Mouse (Mus musculus): Measurements from ENCODE around the gene Aifm2. TPM values are rescaled to one million over a fixed set of nuclear protein-coding genes. Genes with fewer than 3 reads are reported as not detected.

The Aifm2 gene
- polyA plus RNA-seq, 1 experiment: 194 TPM

GRCm38 (mm10) chr10:61715996-61716864 lies 1.2 kb downstream of the Aifm2 start:
- no peak for DNase-seq (ENCODE audit: low spot score)

GRCm38 (mm10) chr10:61717406-61718296 lies 2.6 kb downstream of the Aifm2 start:
- DNase-seq (ENCODE audit: low spot score): no peak

- no peak for DNase-seq (ENCODE audit: low spot score)
Observed at GRCm38 (mm10) chr10:61720331-61720730, 5.3 kb downstream of the Aifm2 start.

GRCm38 (mm10) chr10:61722215-61722614 lies 7.2 kb downstream of the Aifm2 start:
- DNase-seq (ENCODE audit: low spot score): no peak

GRCm38 (mm10) chr10:61723271-61723670 lies 8.2 kb downstream of the Aifm2 start:
- DNase-seq (ENCODE audit: low spot score): no peak

- DNase-seq (ENCODE audit: low spot score): no peak
Observed at GRCm38 (mm10) chr10:61729181-61729580, 14.1 kb downstream of the Aifm2 start.

GRCm38 (mm10) chr10:61730171-61730570 lies 15.1 kb downstream of the Aifm2 start:
- no peak for DNase-seq (ENCODE audit: low spot score)

GRCm38 (mm10) chr10:61734377-61734776 lies 19.3 kb downstream of the Aifm2 start:
- DNase-seq (ENCODE audit: low spot score): no peak

- DNase-seq (ENCODE audit: low spot score): no peak
Observed at GRCm38 (mm10) chr10:61736671-61737078, 21.6 kb downstream of the Aifm2 start.

- no peak for DNase-seq (ENCODE audit: low spot score)
Observed at GRCm38 (mm10) chr10:61737537-61737936, 22.5 kb downstream of the Aifm2 start.

- no peak for DNase-seq (ENCODE audit: low spot score)
Observed at GRCm38 (mm10) chr10:61738126-61738525, 23.1 kb downstream of the Aifm2 start.

- no peak for DNase-seq (ENCODE audit: low spot score)
Observed at GRCm38 (mm10) chr10:61741306-61741705, 26.2 kb downstream of the Aifm2 start.

GRCm38 (mm10) chr10:61741873-61742272 lies 26.8 kb downstream of the Aifm2 start:
- DNase-seq (ENCODE audit: low spot score): no peak

GRCm38 (mm10) chr10:61742336-61742735 lies 27.3 kb downstream of the Aifm2 start:
- no peak for DNase-seq (ENCODE audit: low spot score)

GRCm38 (mm10) chr10:61745133-61745532 lies 30.1 kb downstream of the Aifm2 start:
- no peak for DNase-seq (ENCODE audit: low spot score)

- no peak for DNase-seq (ENCODE audit: low spot score)
Observed at GRCm38 (mm10) chr10:61747302-61747701, 32.2 kb downstream of the Aifm2 start.

- no peak for DNase-seq (ENCODE audit: low spot score)
Observed at GRCm38 (mm10) chr10:61750014-61750413, 35.0 kb downstream of the Aifm2 start.

- no peak for DNase-seq (ENCODE audit: low spot score)
Observed at GRCm38 (mm10) chr10:61751534-61752219, 36.6 kb downstream of the Aifm2 start.

GRCm38 (mm10) chr10:61753071-61753470 lies 38.0 kb downstream of the Aifm2 start:
- no peak for DNase-seq (ENCODE audit: low spot score)

- no peak for DNase-seq (ENCODE audit: low spot score)
Observed at GRCm38 (mm10) chr10:61757022-61757421, 42.0 kb downstream of the Aifm2 start.

GRCm38 (mm10) chr10:61758904-61759303 lies 43.8 kb downstream of the Aifm2 start:
- DNase-seq (ENCODE audit: low spot score): no peak

- no peak for DNase-seq (ENCODE audit: low spot score)
Observed at GRCm38 (mm10) chr10:61759869-61760268, 44.8 kb downstream of the Aifm2 start.
